Mouse (Mus musculus) heart, postnatal 25 days (tissue): ENCODE data around the gene Usp9x. TPM values are rescaled to one million over a fixed set of nuclear protein-coding genes. Genes with fewer than 3 reads are reported as not detected.

Experiments used
- DNase-seq: peaks from one replicate; pipeline ENCODE4 v3.0.0; 2022; ENCODE audit warnings: low spot score
- intact Hi-C: fragments of 180-260 bp; cut with DNase I; formaldehyde crosslinking; loops from one replicate; pipeline ENCODE4 v1.15.1; 2025
- total RNA-seq, 2 experiments: library from RNA; stranded (reverse); gene quantifications; 2 replicates each; pipeline ENCODE4 v1.2.3; 2021

Usp9x gene
- total RNA-seq, 2 experiments from 2014 or later: 137 to 155 TPM

- intact Hi-C loops: loop anchor here (2.0 to 10.0 kb wide), 2 partner anchors 30 to 396 kb away; partner anchors contain the start of gene 1810030O07Rik
- peak; percentile 83 for DNase-seq
These were observed 591 bp upstream of the Usp9x start for GRCm38 (mm10) chrX:13070573-13071240.

DNA sequence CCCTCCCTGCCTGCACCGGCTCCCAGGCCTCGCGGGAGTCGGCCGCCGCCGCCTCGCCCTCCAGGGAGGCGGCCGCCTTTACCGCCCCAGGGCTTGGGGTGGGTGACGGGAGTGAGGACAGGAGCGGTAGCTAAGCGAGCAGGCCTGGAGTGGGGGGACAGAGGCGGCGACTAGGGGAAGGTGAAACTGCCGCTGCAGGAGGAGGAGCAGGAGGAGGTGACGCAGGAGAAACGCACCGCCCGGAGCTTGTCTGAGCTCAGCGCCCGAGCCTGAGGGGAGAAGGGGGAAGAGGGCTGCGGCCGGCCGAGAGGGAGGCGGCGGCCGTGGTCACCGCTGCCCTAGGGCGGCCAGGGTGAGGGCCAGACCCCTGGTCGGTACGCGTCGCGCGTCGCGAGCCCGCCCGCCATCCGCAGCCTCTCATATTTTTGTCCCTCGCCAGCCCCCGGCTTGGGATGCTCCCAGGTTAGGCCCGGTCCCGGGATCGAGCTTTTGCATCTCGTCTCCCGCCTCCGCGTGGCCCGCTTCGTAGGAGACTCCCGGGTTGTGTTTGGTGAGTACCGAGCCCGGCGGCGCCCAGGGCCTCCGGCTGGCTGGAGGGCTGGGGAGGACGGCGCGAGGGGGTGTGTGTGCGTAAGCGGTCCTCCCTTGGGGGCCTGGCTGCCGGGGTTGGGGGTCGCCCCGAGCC lies 620 bp downstream of the Usp9x start:
- intact Hi-C loops: loop anchor here (2.0 to 10.0 kb wide), 2 partner anchors 31 to 397 kb away; partner anchors contain the start of gene 1810030O07Rik
- DNase-seq: peak; percentile 44

- DNase-seq: peak; percentile 64
- intact Hi-C loops: loop anchor here (10.0 kb wide), 1 partner anchor 398 kb away; the partner anchor contains the start of gene 1810030O07Rik
These were observed 1.2 kb downstream of the Usp9x start for GRCm38 (mm10) chrX:13072461-13072982.

DNA sequence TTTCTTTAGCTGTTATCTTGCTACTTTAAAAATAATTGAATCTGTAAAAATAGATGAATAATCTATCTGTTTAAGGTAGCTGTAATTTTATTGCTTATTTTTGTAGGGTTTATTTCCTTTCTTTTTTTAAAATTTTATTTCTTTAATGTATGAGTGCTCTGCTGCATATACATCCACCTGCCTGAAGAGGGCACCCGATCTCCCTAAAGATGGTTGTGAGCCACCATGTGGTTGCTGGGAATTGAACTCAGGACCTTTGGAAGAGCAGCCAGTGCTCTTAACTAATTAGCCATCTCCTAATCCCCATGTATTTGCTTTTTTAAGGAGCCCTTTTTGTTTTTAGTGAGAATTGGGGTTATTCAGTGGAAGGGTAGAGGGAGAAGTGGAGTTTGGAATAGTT lies 14.3 kb downstream of the Usp9x start:
- intact Hi-C loops: no loop called here
- DNase-seq: no peak

DNA sequence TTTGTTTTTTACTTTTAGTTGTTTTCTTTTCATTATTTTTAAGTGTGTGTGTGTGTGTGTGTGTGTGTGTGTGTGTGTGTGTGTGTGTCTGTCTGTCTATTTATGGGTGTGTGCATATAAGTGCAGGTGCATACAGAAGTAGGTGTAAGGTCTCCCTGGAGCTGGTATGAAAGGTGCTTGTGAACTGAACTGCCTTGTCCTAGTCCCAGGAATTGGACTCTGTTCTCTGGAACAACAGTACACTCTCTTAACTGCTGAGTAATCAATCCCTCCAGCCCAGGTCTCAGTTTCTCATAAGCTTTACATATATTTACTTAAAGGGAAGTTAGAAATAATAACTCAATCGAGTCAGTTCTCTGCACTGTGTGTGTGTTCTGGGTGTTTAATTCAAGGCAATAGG lies 25.7 kb downstream of the Usp9x start:
- intact Hi-C loops: no loop called here
- DNase-seq: no peak

- intact Hi-C loops: no loop called here
- DNase-seq: no peak
These were observed 135.2 kb downstream of the Usp9x start for GRCm38 (mm10) chrX:13206514-13206913.

- DNase-seq: peak; percentile 84
- intact Hi-C loops: no loop called here
These were observed 136.4 kb downstream of the Usp9x start for GRCm38 (mm10) chrX:13207512-13208341.

GRCm38 (mm10) chrX:13208404-13208803 lies 137.1 kb downstream of the Usp9x start:
- intact Hi-C loops: no loop called here
- no peak for DNase-seq

- intact Hi-C loops: no loop called here
- no peak for DNase-seq
These were observed 143.0 kb downstream of the Usp9x start for GRCm38 (mm10) chrX:13214275-13214674.

Other genes starting within 250 kb of the Usp9x start
- 100 to 1,000 TPM; 104 to 181 TPM for gene Ddx3x, start 209.5 kb downstream of the Usp9x start, total RNA-seq